Mouse (Mus musculus) thymus, adult 2 months (tissue): ENCODE measurements around the gene Fhit. TPM values are rescaled to one million over a fixed set of nuclear protein-coding genes. Genes with fewer than 3 reads are reported as not detected.

Experiments
- DNase-seq: peaks from one replicate; pipeline ENCODE4 v3.0.0; 2021
- H3K27ac ChIP-seq: fragments of 200-500 bp; 2 replicates; pipeline ENCODE4 v1.5.1; 2012; ENCODE audit warnings: low read length, control low read depth; ENCODE audit not compliant: control insufficient read depth, insufficient read depth
- H3K27me3 ChIP-seq: fragments of 200-500 bp; 2 replicates; pipeline ENCODE4 v1.6.1; 2012; ENCODE audit warnings: mild to moderate bottlenecking, low read length, moderate library complexity, mixed read lengths; ENCODE audit not compliant: control insufficient read depth, insufficient read depth
- H3K36me3 ChIP-seq: fragments of 200-500 bp; 2 replicates; pipeline ENCODE4 v1.6.1; 2012; ENCODE audit warnings: mild to moderate bottlenecking, low read length, moderate library complexity; ENCODE audit not compliant: control insufficient read depth, insufficient read depth
- H3K4me1 ChIP-seq: fragments of 200-500 bp; replicated peaks from 2 replicates; pipeline ENCODE4 v1.6.1; 2012; ENCODE audit warnings: low read length; ENCODE audit not compliant: control insufficient read depth, insufficient read depth
- H3K4me3 ChIP-seq: fragments of 200-500 bp; 2 replicates; pipeline ENCODE4 v1.5.1; 2012; ENCODE audit warnings: mild to moderate bottlenecking, low read length, control low read depth, moderate library complexity; ENCODE audit not compliant: control insufficient read depth, insufficient read depth
- CTCF ChIP-seq: fragments of 200-500 bp; IDR thresholded peaks from 2 replicates; pipeline ENCODE4 v1.5.1; 2012; ENCODE audit warnings: mild to moderate bottlenecking, control low read depth, low read length, moderate library complexity, borderline replicate concordance; ENCODE audit not compliant: control insufficient read depth, poor library complexity, insufficient read depth; ENCODE audit errors: extremely low read depth
- POLR2A ChIP-seq: fragments of 200-500 bp; IDR thresholded peaks from 2 replicates; pipeline ENCODE4 v1.6.1; 2012; ENCODE audit warnings: mild to moderate bottlenecking, low read length, control low read depth, moderate library complexity; ENCODE audit not compliant: control insufficient read depth, poor library complexity, insufficient read depth; ENCODE audit errors: extremely low read depth
- WGBS: fragments of 180-500 bp; shearing (Covaris S2); methylation state at CpG from one replicate; pipeline ENCODE4 v1.1.7; 2018; 5-methylcytosine and 5-hydroxymethylcytosine counted together
- polyA plus RNA-seq: library from polyadenylated mRNA; depleted of rRNA; stranded (reverse); fragments of >200 nt; gene quantifications from 2 replicates; pipeline ENCODE4 v1.2.3, GENCODE M21; 2012

The Fhit gene
- polyA plus RNA-seq, 1 experiment, result 5.4 TPM

- DNase-seq, result no peak
- no peaks in the 10 kb centered on the region for H3K4me1 ChIP-seq
- 86% methylated on average over 3 of the region's 3 CpGs for WGBS
- H3K4me3 ChIP-seq, result no peak overlapping the region
- TF ChIP-seq POLR2A (no peak), CTCF (no peak)
- no peaks in the 10 kb centered on the region for H3K27me3 ChIP-seq
- no peaks in the 10 kb centered on the region for H3K36me3 ChIP-seq
- no peak overlapping the region for H3K27ac ChIP-seq
Observed at GRCm38 (mm10) chr14:10545916-10546315, 615.9 kb downstream of the Fhit start.

- Histone ChIP-seq H3K27ac (no peak overlapping the region), H3K36me3 (no peaks in the 10 kb centered on the region), H3K4me3 (no peak overlapping the region), H3K27me3 (no peaks in the 10 kb centered on the region), H3K4me1 (no peaks in the 10 kb centered on the region)
- TF ChIP-seq POLR2A (no peak), CTCF (no peak)
- no peak for DNase-seq
- WGBS, result 58% methylated on average over 2 of the region's 2 CpGs
Observed at GRCm38 (mm10) chr14:10534862-10535261, 627.0 kb downstream of the Fhit start.

- TF ChIP-seq POLR2A (no peak), CTCF (no peak)
- WGBS, result 86% methylated on average over 8 of the region's 8 CpGs
- Histone ChIP-seq H3K27ac (no peak overlapping the region), H3K36me3 (no peaks in the 10 kb centered on the region), H3K27me3 (no peaks in the 10 kb centered on the region), H3K4me1 (peaks cover 3% of the 10 kb centered on the region; the same call in 1 of the 2 replicates), H3K4me3 (no peak overlapping the region)
- no peak for DNase-seq
Observed at GRCm38 (mm10) chr14:10531748-10532500, 629.9 kb downstream of the Fhit start.

GRCm38 (mm10) chr14:10526800-10527199 is 635.0 kb downstream of the Fhit start:
- TF ChIP-seq POLR2A, result no peak
- no peak for TF ChIP-seq CTCF
- H3K27me3 ChIP-seq, result no peaks in the 10 kb centered on the region
- H3K4me1 ChIP-seq, result peaks cover 7% of the 10 kb centered on the region
- no peaks in the 10 kb centered on the region for H3K36me3 ChIP-seq
- no peak overlapping the region for H3K4me3 ChIP-seq
- peak overlapping the region; percentile 39 for H3K27ac ChIP-seq
- peak; percentile 47 for DNase-seq
- WGBS, result 16% methylated on average over 2 of the region's 2 CpGs

- Histone ChIP-seq H3K4me1 (peaks cover 7% of the 10 kb centered on the region), H3K27ac (no peak overlapping the region), H3K36me3 (no peaks in the 10 kb centered on the region), H3K4me3 (no peak overlapping the region), H3K27me3 (no peaks in the 10 kb centered on the region)
- TF ChIP-seq POLR2A, result no peak
- no peak for TF ChIP-seq CTCF
- DNase-seq, result no peak
- 93% methylated on average over 4 of the region's 4 CpGs for WGBS
Observed at GRCm38 (mm10) chr14:10525786-10526185, 636.0 kb downstream of the Fhit start.

- no peak for TF ChIP-seq CTCF
- H3K4me1 ChIP-seq, result no peaks in the 10 kb centered on the region
- no peaks in the 10 kb centered on the region for H3K36me3 ChIP-seq
- DNase-seq, result no peak
- no peak overlapping the region for H3K4me3 ChIP-seq
- no peak overlapping the region for H3K27ac ChIP-seq
- no peaks in the 10 kb centered on the region for H3K27me3 ChIP-seq
Observed at GRCm38 (mm10) chr14:10514026-10514425, 647.8 kb downstream of the Fhit start.

GRCm38 (mm10) chr14:10509252-10509651 is 652.6 kb downstream of the Fhit start:
- Histone ChIP-seq H3K27me3 (no peaks in the 10 kb centered on the region), H3K4me3 (no peak overlapping the region), H3K36me3 (no peaks in the 10 kb centered on the region), H3K27ac (no peak overlapping the region), H3K4me1 (no peaks in the 10 kb centered on the region)
- DNase-seq, result no peak
- no peak for TF ChIP-seq CTCF
- no peak for TF ChIP-seq POLR2A
